Mouse (Mus musculus): Measurements from ENCODE around the gene Dbndd1. TPM values are rescaled to one million over a fixed set of nuclear protein-coding genes. Genes with fewer than 3 reads are reported as not detected.
"Not testable (repeated sequence)": the region's sequence is repeated elsewhere in the genome, so short reads cannot be mapped to it uniquely, and the experiment has no call there.

Gene Dbndd1
- polyA plus RNA-seq, 1 experiment: not detected

- no peak for TF ChIP-seq CTCF (IDR thresholded peaks at IDR 0.05; ENCODE audit: low read depth, low read length)
- TF ChIP-seq POLR2A (IDR thresholded peaks at IDR 0.05; ENCODE audit: borderline replicate concordance, low read depth, low read length): no peak
- H3K4me3 ChIP-seq (ENCODE audit: insufficient read depth, low read length): no peak overlapping the region
Observed at GRCm38 (mm10) chr8:123498963-123499362, 16.3 kb downstream of the Dbndd1 start.

GRCm38 (mm10) chr8:123497699-123498098 is 17.6 kb downstream of the Dbndd1 start:
- no peaks in the 10 kb centered on the region for H3K4me1 ChIP-seq (ENCODE audit: control insufficient read depth, insufficient read depth, low read length)
- TF ChIP-seq CTCF (IDR thresholded peaks at IDR 0.05; ENCODE audit: low read depth, low read length): no peak
- TF ChIP-seq POLR2A (IDR thresholded peaks at IDR 0.05; ENCODE audit: borderline replicate concordance, low read depth, low read length): no peak
- no peak overlapping the region for H3K4me3 ChIP-seq (ENCODE audit: insufficient read depth, low read length)
- H3K27ac ChIP-seq (ENCODE audit: insufficient read depth, low read depth, low read length): no peak overlapping the region

More at GRCm38 (mm10) chr8:123498963-123499362, 16.3 kb downstream of the Dbndd1 start:
- Histone ChIP-seq H3K4me1 (ENCODE audit: control insufficient read depth, insufficient read depth, low read length) (no peaks in the 10 kb centered on the region), H3K27ac (ENCODE audit: insufficient read depth, low read depth, low read length) (no peak overlapping the region)

DNA sequence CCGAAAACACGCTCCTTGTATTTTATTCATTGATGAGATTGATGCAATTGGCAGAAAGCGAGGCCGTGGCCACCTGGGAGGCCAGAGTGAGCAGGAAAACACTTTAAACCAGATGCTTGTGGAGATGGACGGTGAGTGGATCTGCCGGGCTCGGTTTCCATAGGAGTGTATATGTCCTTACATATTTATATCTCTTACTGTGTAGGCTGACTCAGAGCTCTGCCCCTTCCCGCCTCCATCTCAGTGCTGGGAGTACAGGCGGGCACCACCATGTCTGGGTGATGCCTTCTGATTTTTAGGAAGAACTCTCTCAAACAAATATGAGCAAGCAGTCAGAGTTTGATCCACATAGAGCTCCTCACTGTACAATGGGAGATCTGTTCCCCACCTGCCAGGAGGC is 22.4 kb downstream of the Dbndd1 start:
- no peak overlapping the region for H3K4me3 ChIP-seq (ENCODE audit: insufficient read depth, low read length)
- TF ChIP-seq POLR2A (IDR thresholded peaks at IDR 0.05; ENCODE audit: borderline replicate concordance, low read depth, low read length) (no peak), CTCF (IDR thresholded peaks at IDR 0.05; ENCODE audit: low read depth, low read length) (no peak)

GRCm38 (mm10) chr8:123491280-123492075 is 23.8 kb downstream of the Dbndd1 start:
- H3K4me3 ChIP-seq (ENCODE audit: insufficient read depth, low read length): no peak overlapping the region
- TF ChIP-seq POLR2A (IDR thresholded peaks at IDR 0.05; ENCODE audit: borderline replicate concordance, low read depth, low read length) (no peak), CTCF (IDR thresholded peaks at IDR 0.05; ENCODE audit: low read depth, low read length) (no peak)
- no peak overlapping the region for H3K27ac ChIP-seq (ENCODE audit: insufficient read depth, low read depth, low read length)
- H3K4me1 ChIP-seq (ENCODE audit: control insufficient read depth, insufficient read depth, low read length): no peaks in the 10 kb centered on the region

More for the DNA sequence above, 22.4 kb downstream of the Dbndd1 start:
- Histone ChIP-seq H3K27ac (ENCODE audit: insufficient read depth, low read depth, low read length) (no peak overlapping the region), H3K4me1 (ENCODE audit: control insufficient read depth, insufficient read depth, low read length) (no peaks in the 10 kb centered on the region)

DNA sequence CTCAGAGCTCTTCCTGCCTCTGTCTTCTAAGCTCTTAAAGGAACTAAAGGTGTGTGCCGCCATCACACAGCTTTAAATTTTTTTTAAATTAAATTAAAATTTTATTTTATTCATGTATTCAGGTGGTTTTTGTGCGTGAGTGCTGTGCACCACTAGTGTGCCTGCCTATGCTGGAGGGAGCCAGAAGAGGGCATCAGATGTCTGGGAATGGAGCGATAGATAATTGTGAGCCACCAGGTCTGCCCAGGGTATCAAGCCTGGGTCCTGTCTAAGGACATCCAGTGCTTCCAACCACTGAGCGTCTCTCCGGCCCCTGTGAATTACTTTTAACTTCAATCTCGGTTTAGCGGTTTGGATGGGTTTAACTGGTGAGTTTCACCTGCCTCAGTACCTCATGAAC is 32.6 kb downstream of the Dbndd1 start:
- no peak for TF ChIP-seq CTCF (IDR thresholded peaks at IDR 0.05; ENCODE audit: low read depth, low read length)
- no peak for TF ChIP-seq POLR2A (IDR thresholded peaks at IDR 0.05; ENCODE audit: borderline replicate concordance, low read depth, low read length)
- H3K27ac ChIP-seq (ENCODE audit: insufficient read depth, low read depth, low read length): no peak overlapping the region
- peaks cover 5% of the 10 kb centered on the region for H3K4me1 ChIP-seq (ENCODE audit: control insufficient read depth, insufficient read depth, low read length)
- no peak overlapping the region for H3K4me3 ChIP-seq (ENCODE audit: insufficient read depth, low read length)

DNA sequence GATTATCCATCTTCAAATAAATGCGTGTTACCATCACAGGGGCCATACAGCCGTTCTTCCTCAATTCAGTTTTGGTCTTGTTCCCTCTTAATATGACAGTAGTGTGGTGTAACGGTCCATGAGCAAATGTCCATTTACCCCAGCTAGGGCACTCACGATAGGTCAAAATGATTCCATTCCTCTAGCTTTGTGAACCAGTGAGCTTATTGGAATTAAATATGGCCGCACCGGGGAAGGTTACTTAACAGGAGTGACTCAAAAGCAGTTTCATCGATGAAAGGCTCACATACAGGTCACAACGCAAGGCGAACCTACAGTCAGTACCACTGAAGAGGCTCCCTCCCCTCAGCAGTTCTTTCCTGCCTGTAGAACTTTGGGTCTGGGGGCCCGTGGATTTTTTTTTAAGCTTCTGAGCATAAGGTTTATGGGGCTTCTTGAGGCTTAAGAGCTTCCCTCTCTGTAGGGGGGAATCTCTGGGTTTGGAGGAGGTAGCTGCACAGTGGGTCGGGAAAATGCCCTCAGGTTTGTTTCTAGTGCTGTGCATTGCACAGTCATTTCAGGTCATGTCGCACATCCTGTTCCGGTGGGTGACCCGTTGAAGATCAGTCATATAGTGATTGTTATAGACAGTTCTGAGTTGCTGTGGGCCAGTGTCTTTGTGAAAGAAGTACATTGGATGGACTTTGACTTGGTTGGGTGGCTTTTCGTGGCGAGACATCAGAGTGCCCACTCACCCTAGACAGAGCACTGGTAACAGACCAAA is 36.6 kb downstream of the Dbndd1 start:
- Histone ChIP-seq H3K27ac (ENCODE audit: insufficient read depth, low read depth, low read length) (peak overlapping the region; percentile 77), H3K4me1 (ENCODE audit: control insufficient read depth, insufficient read depth, low read length) (peaks cover 17% of the 10 kb centered on the region), H3K4me3 (ENCODE audit: insufficient read depth, low read length) (peak overlapping the region; percentile 77)
- TF ChIP-seq CTCF (IDR thresholded peaks at IDR 0.05; ENCODE audit: low read depth, low read length) (no peak), POLR2A (IDR thresholded peaks at IDR 0.05; ENCODE audit: borderline replicate concordance, low read depth, low read length) (no peak)

DNA sequence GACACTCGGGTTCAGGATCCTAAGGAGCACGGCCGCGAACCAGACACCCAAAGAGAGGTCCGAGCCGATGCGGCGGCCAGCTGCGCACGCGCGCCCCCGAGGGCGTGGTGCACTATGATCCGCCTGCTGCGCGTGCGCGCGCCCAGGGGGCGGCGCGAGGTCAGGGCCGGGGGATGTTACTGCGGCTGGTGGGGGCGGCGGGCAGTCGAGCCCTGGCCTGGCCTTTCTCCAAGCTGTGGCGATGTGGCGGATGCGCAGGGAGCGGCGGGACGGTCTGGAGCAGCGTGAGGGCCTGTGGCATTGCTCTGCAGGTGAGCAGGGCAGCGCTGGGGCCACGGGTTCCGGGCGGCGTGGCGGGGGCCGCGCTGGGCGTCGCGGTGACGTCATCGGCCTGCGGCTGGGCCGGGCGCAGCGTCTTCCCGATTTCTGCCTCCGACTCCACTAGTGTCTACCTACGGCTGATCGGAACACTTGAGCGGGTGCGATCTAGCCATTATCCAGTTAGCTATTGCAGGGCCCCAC is 37.5 kb downstream of the Dbndd1 start, which contains the start of gene Afg3l1:
Gene Afg3l1, plus strand, starts transcription at position 167 of the 522 bp plus-strand sequence.
- TF ChIP-seq POLR2A (IDR thresholded peaks at IDR 0.05; ENCODE audit: borderline replicate concordance, low read depth, low read length) (no peak; the same call in 1 of the 2 replicates), CTCF (IDR thresholded peaks at IDR 0.05; ENCODE audit: low read depth, low read length) (no peak)
- H3K4me3 ChIP-seq (ENCODE audit: insufficient read depth, low read length): peak within 1 kb of the TSS; percentile 77
- peaks cover 17% of the 10 kb centered on the region for H3K4me1 ChIP-seq (ENCODE audit: control insufficient read depth, insufficient read depth, low read length)
- peak within 1 kb of the TSS; percentile 77 for H3K27ac ChIP-seq (ENCODE audit: insufficient read depth, low read depth, low read length)

DNA sequence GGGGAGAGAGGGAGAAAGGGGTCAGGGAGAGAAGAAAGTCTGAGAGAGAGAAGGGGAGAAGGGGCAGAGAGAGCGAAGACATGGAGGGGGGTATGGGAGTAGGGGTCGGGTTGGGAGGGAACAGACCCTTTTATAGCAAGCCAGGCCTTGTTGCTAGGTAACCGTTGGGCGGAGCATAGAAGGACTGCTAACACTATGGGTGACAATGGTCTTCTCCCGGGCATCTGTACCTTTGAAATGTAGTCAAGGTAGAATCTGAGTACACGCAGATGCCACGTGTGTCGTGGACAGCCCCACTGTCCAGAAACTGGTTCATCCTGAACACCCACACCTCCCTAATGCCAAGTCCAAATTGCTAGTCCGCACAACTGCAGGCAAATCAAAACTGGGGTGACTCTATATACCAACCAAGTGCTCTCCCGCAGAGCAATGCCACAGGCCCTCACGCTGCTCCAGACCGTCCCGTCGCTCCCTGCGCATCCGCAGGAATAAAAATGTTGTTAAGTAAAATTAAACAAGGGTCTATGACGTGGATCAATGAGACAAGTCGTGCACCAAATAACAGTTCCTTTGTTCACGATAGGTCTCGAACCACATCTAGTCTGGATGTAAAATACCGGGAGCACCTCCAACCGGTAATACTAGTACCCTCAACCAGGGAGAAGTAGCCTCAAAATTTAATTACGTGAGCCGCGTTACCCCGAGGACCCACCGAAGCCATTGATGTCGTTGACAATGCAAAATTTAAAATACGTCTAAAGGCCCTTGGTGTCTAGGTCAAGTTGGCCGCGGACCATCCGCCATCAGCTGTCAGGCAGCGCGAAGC is 38.1 kb downstream of the Dbndd1 start:
- Histone ChIP-seq H3K4me1 (ENCODE audit: control insufficient read depth, insufficient read depth, low read length) (peaks cover 17% of the 10 kb centered on the region), H3K27ac (ENCODE audit: insufficient read depth, low read depth, low read length) (no peak overlapping the region), H3K4me3 (ENCODE audit: insufficient read depth, low read length) (peak overlapping the region; percentile 77)
- TF ChIP-seq POLR2A (IDR thresholded peaks at IDR 0.05; ENCODE audit: borderline replicate concordance, low read depth, low read length) (no peak), CTCF (IDR thresholded peaks at IDR 0.05; ENCODE audit: low read depth, low read length) (no peak)

DNA sequence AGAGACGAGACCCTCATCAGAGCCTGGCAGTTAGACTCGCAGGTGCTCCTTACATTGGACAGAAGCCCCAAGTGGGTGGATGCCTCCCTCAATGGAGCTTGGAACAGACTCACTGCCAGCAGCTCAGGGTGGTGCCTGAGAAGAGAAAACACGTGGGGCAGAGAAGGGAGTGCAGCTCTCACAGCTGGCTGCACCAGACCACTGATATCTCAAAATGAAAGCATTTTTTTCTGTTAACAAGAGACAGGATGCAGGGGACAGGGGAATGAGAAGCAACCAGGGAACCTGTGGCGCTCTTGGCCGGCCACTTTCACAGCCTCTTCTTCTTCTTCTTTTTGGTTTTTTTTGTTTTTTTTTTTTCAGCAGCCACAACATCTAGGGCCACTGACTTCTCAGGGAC is 40.7 kb downstream of the Dbndd1 start:
- peaks cover 20% of the 10 kb centered on the region for H3K4me1 ChIP-seq (ENCODE audit: control insufficient read depth, insufficient read depth, low read length)
- H3K4me3 ChIP-seq (ENCODE audit: insufficient read depth, low read length); H3K27ac ChIP-seq (ENCODE audit: insufficient read depth, low read depth, low read length): not testable (repeated sequence)

- not testable (repeated sequence) for H3K27ac ChIP-seq (ENCODE audit: insufficient read depth, low read depth, low read length); H3K4me3 ChIP-seq (ENCODE audit: insufficient read depth, low read length)
- peaks cover 17% of the 10 kb centered on the region for H3K4me1 ChIP-seq (ENCODE audit: control insufficient read depth, insufficient read depth, low read length)
Observed at GRCm38 (mm10) chr8:123472991-123473390, 42.3 kb downstream of the Dbndd1 start.
